Comparison of ENCODE assay signal across 8 mouse cellular contexts in genomic region chr14:73142421-73142895, GRCm38 (mm10). TPM values are rescaled to one million over a fixed set of nuclear protein-coding genes. Genes with fewer than 3 reads are reported as not detected.
A peak's percentile ranks its signal among the peaks of the same experiment; 100 is the strongest.
DNase-seq lines count a peak whose midpoint lies in the region; ATAC-seq and TF ChIP-seq lines count a peak whose summit lies in the region.

No protein-coding gene starts in this region.

- peaks cover 4% of the 10 kb centered on the region; the same call in 1 of the 2 replicates for H3K4me1 ChIP-seq in cerebellum, adult 2 months (ENCODE audit: control insufficient read depth, insufficient read depth, low read length)
- H3K4me1 ChIP-seq in lung, embryonic 16.5 days (replicated peaks; ENCODE audit: control insufficient read depth, insufficient read depth, low read length), result peaks cover 8% of the 10 kb centered on the region; the same call in 1 of the 2 replicates
- peaks cover 19% of the 10 kb centered on the region for H3K4me1 ChIP-seq in embryonic facial prominence, embryonic 13.5 days
- peaks cover 6% of the 10 kb centered on the region for H3K4me1 ChIP-seq in intestine, embryonic 15.5 days (replicated peaks)
- peaks cover 19% of the 10 kb centered on the region for H3K4me1 ChIP-seq in midbrain, embryonic 16.5 days (ENCODE audit: control insufficient read depth, insufficient read depth, low read length)

- peak overlapping the region; percentile 96 for H3K9ac ChIP-seq in lung, embryonic 16.5 days (ENCODE audit: low read length)
- H3K9ac ChIP-seq in embryonic facial prominence, embryonic 13.5 days, result peak overlapping the region; percentile 97
- peak overlapping the region; percentile 95 for H3K9ac ChIP-seq in intestine, embryonic 15.5 days
- H3K9ac ChIP-seq in midbrain, embryonic 16.5 days (ENCODE audit: low read depth, low read length), result peak overlapping the region; percentile 98

- H3K4me2 ChIP-seq in lung, embryonic 16.5 days (ENCODE audit: low read depth, low read length), result peak overlapping the region; percentile 84
- peak overlapping the region; percentile 82 for H3K4me2 ChIP-seq in embryonic facial prominence, embryonic 13.5 days
- peak overlapping the region; percentile 80 for H3K4me2 ChIP-seq in intestine, embryonic 15.5 days (replicated peaks)
- peak overlapping the region; percentile 84 for H3K4me2 ChIP-seq in midbrain, embryonic 16.5 days (ENCODE audit: low read length)

- 4% methylated on average over 11 of the region's 11 CpGs for WGBS in cerebellum, adult 2 months
- whole genome bisulfite sequencing in lung, embryonic 16.5 days, result under 1% methylated on average over 11 of the region's 11 CpGs
- under 1% methylated on average over 11 of the region's 11 CpGs for WGBS in embryonic facial prominence, embryonic 13.5 days
- 1% methylated on average over 11 of the region's 11 CpGs for WGBS in intestine, embryonic 15.5 days
- WGBS in midbrain, embryonic 16.5 days, result under 1% methylated on average over 11 of the region's 11 CpGs

- H3K36me3 ChIP-seq in lung, embryonic 16.5 days (ENCODE audit: control insufficient read depth, insufficient read depth, low read length), result peaks cover 3% of the 10 kb centered on the region; the same call in 1 of the 2 replicates
- peaks cover 9% of the 10 kb centered on the region for H3K36me3 ChIP-seq in embryonic facial prominence, embryonic 13.5 days
- no peaks in the 10 kb centered on the region for H3K36me3 ChIP-seq in intestine, embryonic 15.5 days
- no peaks in the 10 kb centered on the region for H3K36me3 ChIP-seq in midbrain, embryonic 16.5 days (ENCODE audit: control insufficient read depth, insufficient read depth, low read length)

- no peak for TF ChIP-seq CTCF in cerebellum, adult 2 months (IDR thresholded peaks at IDR 0.05; ENCODE audit: borderline replicate concordance, insufficient read depth, low read depth, low read length)

- peak overlapping the region; percentile 66 for H3K4me3 ChIP-seq in cerebellum, adult 2 months (replicated peaks; ENCODE audit: insufficient read depth, low read depth, low read length)
- H3K4me3 ChIP-seq in lung, embryonic 16.5 days (ENCODE audit: low read length), result peak overlapping the region; percentile 80
- peak overlapping the region; percentile 77 for H3K4me3 ChIP-seq in embryonic facial prominence, embryonic 13.5 days
- peak overlapping the region; percentile 75 for H3K4me3 ChIP-seq in intestine, embryonic 15.5 days (replicated peaks)
- peak overlapping the region; percentile 89 for H3K4me3 ChIP-seq in midbrain, embryonic 16.5 days (ENCODE audit: low read depth, low read length)

- peak overlapping the region; percentile 97 for H3K27ac ChIP-seq in cerebellum, adult 2 months (ENCODE audit: insufficient read depth, low read length)
- peak overlapping the region; percentile 99 for H3K27ac ChIP-seq in lung, embryonic 16.5 days (ENCODE audit: low read length)
- peak overlapping the region; percentile 100 for H3K27ac ChIP-seq in embryonic facial prominence, embryonic 13.5 days
- peak overlapping the region; percentile 99 for H3K27ac ChIP-seq in intestine, embryonic 15.5 days
- peak overlapping the region; percentile 99 for H3K27ac ChIP-seq in midbrain, embryonic 16.5 days (ENCODE audit: low read length)

- no peaks in the 10 kb centered on the region for H3K9me3 ChIP-seq in lung, embryonic 16.5 days (ENCODE audit: control insufficient read depth, low read length)
- H3K9me3 ChIP-seq in embryonic facial prominence, embryonic 13.5 days, result no peaks in the 10 kb centered on the region
- no peaks in the 10 kb centered on the region for H3K9me3 ChIP-seq in intestine, embryonic 15.5 days
- no peaks in the 10 kb centered on the region for H3K9me3 ChIP-seq in midbrain, embryonic 16.5 days (replicated peaks; ENCODE audit: control insufficient read depth, low read length, poor library complexity, severe bottlenecking)

- no peaks in the 10 kb centered on the region for H3K27me3 ChIP-seq in cerebellum, adult 2 months (ENCODE audit: control insufficient read depth, insufficient read depth, low read length)
- no peaks in the 10 kb centered on the region for H3K27me3 ChIP-seq in lung, embryonic 16.5 days (ENCODE audit: control insufficient read depth, insufficient read depth, low read depth, low read length)
- no peaks in the 10 kb centered on the region for H3K27me3 ChIP-seq in embryonic facial prominence, embryonic 13.5 days
- H3K27me3 ChIP-seq in intestine, embryonic 15.5 days (replicated peaks), result no peaks in the 10 kb centered on the region
- H3K27me3 ChIP-seq in midbrain, embryonic 16.5 days (ENCODE audit: control insufficient read depth, insufficient read depth, low read depth, low read length), result no peaks in the 10 kb centered on the region

- ATAC-seq in lung, embryonic 16.5 days (ENCODE audit: low read depth), result peak; percentile 41; the same call in 1 of the 2 replicates
- ATAC-seq in embryonic facial prominence, embryonic 13.5 days (ENCODE audit: insufficient number of reproducible peaks, insufficient read depth, low FRiP score, low TSS enrichment, low read depth), result 0 out of 2 replicates have a peak, but pooled peaks have one; percentile 49
- peak; percentile 24 for ATAC-seq in intestine, embryonic 15.5 days
- no peak; the same call in 1 of the 2 replicates for ATAC-seq in midbrain, embryonic 16.5 days

- TF ChIP-seq POLR2A in cerebellum, adult 2 months (IDR thresholded peaks at IDR 0.05; ENCODE audit: borderline replicate concordance, insufficient read depth, low read length), result no peak

- DNase-seq in cerebellum, adult 2 months, result no peak
- DNase-seq in cerebellum, postnatal 14 days, result no peak
- DNase-seq in lung, postnatal 25 days (ENCODE audit: low spot score), result no peak
- DNase-seq in cerebellum, postnatal 36 days, result no peak

RNA-seq across cellular contexts. Expression of gene Rcbtb2, which starts 19.6 kb away (rescaled TPM):
- polyA plus RNA-seq in cerebellum, adult 2 months (2012; rRNA removed), result 27.0 and 30.2 TPM in 2 replicates
- 99.7 and 101 TPM in 2 replicates for polyA plus RNA-seq in lung, embryonic 16.5 days (2015; fragmentation: Nextera tagmentation; extraction: Ambion mirVana)
- 122 and 131 TPM in 2 replicates for polyA plus RNA-seq in embryonic facial prominence, embryonic 13.5 days (2015; fragmentation: Nextera tagmentation; extraction: Ambion mirVana)
- polyA plus RNA-seq in intestine, embryonic 15.5 days (2015; fragmentation: Nextera tagmentation; extraction: Ambion mirVana), result 69.2 and 77.0 TPM in 2 replicates
- polyA plus RNA-seq in midbrain, embryonic 16.5 days (2015; fragmentation: Nextera tagmentation; extraction: Ambion mirVana), result 53.0 and 64.5 TPM in 2 replicates
